Mouse (Mus musculus) ES-E14 (cell line): ENCODE results near the gene Zfp30. TPM values are rescaled to one million over a fixed set of nuclear protein-coding genes. Genes with fewer than 3 reads are reported as not detected.

Source experiments
- DNase-seq: peaks from one replicate; pipeline ENCODE4 v3.0.0-alpha.2; 2013; ENCODE audit warnings: low read depth, low spot score
- H3K27ac ChIP-seq: 2 replicates; pipeline ENCODE4 v1.5.1; 2012; ENCODE audit warnings: low read depth, mild to moderate bottlenecking, low read length, moderate library complexity, mixed read lengths; ENCODE audit not compliant: poor library complexity, insufficient read depth, severe bottlenecking
- H3K36me3 ChIP-seq: 2 replicates; pipeline ENCODE4 v1.6.1; 2012; ENCODE audit warnings: mild to moderate bottlenecking, low read length, moderate library complexity, mixed read lengths; ENCODE audit not compliant: control insufficient read depth, poor library complexity, insufficient read depth, severe bottlenecking
- H3K4me1 ChIP-seq, 2 experiments: fragments of 150-350 bp in 1 of 2; sonication (generic) in 1 of 2; 2 replicates each; pipeline ENCODE4 v1.6.1; 2012; ENCODE audit warnings: low read length in 2 of 2, mild to moderate bottlenecking in 1 of 2, mixed read lengths in 1 of 2; ENCODE audit not compliant: control insufficient read depth in 2 of 2, insufficient read depth in 2 of 2, poor library complexity in 1 of 2
- H3K4me3 ChIP-seq, 2 experiments: fragments of 150-350 bp in 1 of 2; sonication (generic) in 1 of 2; 2 replicates each; pipeline ENCODE4 v1.5.1; 2012; ENCODE audit warnings: low read length in 2 of 2, low read depth in 1 of 2, mild to moderate bottlenecking in 1 of 2, mixed read lengths in 1 of 2; ENCODE audit not compliant: insufficient read depth in 1 of 2, poor library complexity in 1 of 2, severe bottlenecking in 1 of 2
- H3K9ac ChIP-seq: 2 replicates; pipeline ENCODE4 v1.6.1; 2012; ENCODE audit warnings: low read depth, mild to moderate bottlenecking, low read length, mixed read lengths; ENCODE audit not compliant: poor library complexity, insufficient read depth, severe bottlenecking
- H3K9me3 ChIP-seq: fragments of 150-350 bp; sonication (generic); 2 replicates; pipeline ENCODE4 v1.6.1; 2012; ENCODE audit warnings: low read depth, mild to moderate bottlenecking, low read length; ENCODE audit not compliant: control insufficient read depth, insufficient read depth
- CHD2 ChIP-seq: IDR thresholded peaks from 2 replicates; pipeline ENCODE4 v1.6.1; 2014; ENCODE audit warnings: mild to moderate bottlenecking, low read depth, low read length, inconsistent platforms
- HCFC1 ChIP-seq: IDR thresholded peaks from 2 replicates; pipeline ENCODE4 v1.6.1; 2012; ENCODE audit warnings: low read length, inconsistent platforms, borderline replicate concordance; ENCODE audit not compliant: insufficient read depth
- MAFK ChIP-seq: IDR thresholded peaks from 2 replicates; pipeline ENCODE4 v1.6.1; 2014; ENCODE audit warnings: mild to moderate bottlenecking, low read depth, low read length, inconsistent platforms; ENCODE audit not compliant: insufficient read depth
- ZC3H11A ChIP-seq: IDR thresholded peaks from 2 replicates; pipeline ENCODE4 v1.6.1; 2012; ENCODE audit warnings: low read depth, mild to moderate bottlenecking, inconsistent platforms, low read length, borderline replicate concordance
- ZNF384 ChIP-seq: IDR thresholded peaks from 2 replicates; pipeline ENCODE4 v1.6.1; 2012; ENCODE audit warnings: low read depth, low read length, inconsistent platforms
- in situ Hi-C, 2 experiments: fragments of 600-800 bp; cut with MboI; formaldehyde crosslinking; loops; one replicate each; pipeline ENCODE4 v1.15.1; 2025; ENCODE audit warnings: low sequenced_read_pairs in 2 of 2, inconsistent platforms in 1 of 2; ENCODE audit not compliant: unreplicated experiment in 2 of 2
- total RNA-seq: library from RNA; depleted of rRNA; stranded (reverse); fragments of 300-350 nt; gene quantifications from 2 replicates; pipeline ENCODE4 v1.2.3, GENCODE M21; 2012

The Zfp30 gene
- total RNA-seq, 1 experiment, result 1.3 TPM

GRCm38 (mm10) chr7:29792906-29793305 is 9.1 kb downstream of the Zfp30 start:
- in situ Hi-C loops, result no loop called here
- DNase-seq, result no peak
- Histone ChIP-seq H3K27ac (no peak overlapping the region), H3K36me3 (peaks cover 3% of the 10 kb centered on the region; the same call in 1 of the 2 replicates), H3K9me3 (no peaks in the 10 kb centered on the region), H3K4me3 (peak overlapping the region; percentile 38 to 46), H3K4me1 (peaks cover 0 to 2% of the 10 kb centered on the region in 2 experiments; a peak in 1 of 4 replicates), H3K9ac (peak overlapping the region; percentile 41)
- TF ChIP-seq HCFC1 (no peak), MAFK (no peak), ZNF384 (no peak), ZC3H11A (no peak), CHD2 (no peak)

- Histone ChIP-seq H3K9me3 (no peaks in the 10 kb centered on the region), H3K4me3 (no peak overlapping the region), H3K36me3 (no peaks in the 10 kb centered on the region), H3K9ac (no peak overlapping the region), H3K4me1 (no peaks in the 10 kb centered on the region), H3K27ac (no peak overlapping the region)
- in situ Hi-C loops, result no loop called here
- TF ChIP-seq CHD2 (no peak), MAFK (no peak), ZC3H11A (no peak), ZNF384 (no peak), HCFC1 (no peak)
- no peak for DNase-seq
These were observed 23.2 kb downstream of the Zfp30 start for GRCm38 (mm10) chr7:29807046-29807445.

- no peak for DNase-seq
- H3K36me3 ChIP-seq, result no peaks in the 10 kb centered on the region
- H3K9me3 ChIP-seq, result no peaks in the 10 kb centered on the region
- in situ Hi-C loops, result no loop called here
- H3K4me1 ChIP-seq, result 0 out of 4 replicates have a peak, but pooled peaks cover 0 to 2% of the 10 kb centered on the region in 2 experiments
- no peak overlapping the region for H3K9ac ChIP-seq
- H3K27ac ChIP-seq, result no peak overlapping the region
- H3K4me3 ChIP-seq, result no peak overlapping the region
- TF ChIP-seq ZC3H11A (no peak), MAFK (no peak), HCFC1 (no peak), ZNF384 (no peak), CHD2 (no peak)
These were observed 28.4 kb downstream of the Zfp30 start for GRCm38 (mm10) chr7:29812244-29812643.

GRCm38 (mm10) chr7:29814381-29814780 is 30.6 kb downstream of the Zfp30 start:
- H3K9me3 ChIP-seq, result no peaks in the 10 kb centered on the region
- no peaks in the 10 kb centered on the region for H3K36me3 ChIP-seq
- no peak for DNase-seq
- in situ Hi-C loops, result no loop called here
- H3K4me3 ChIP-seq, result no peak overlapping the region
- TF ChIP-seq ZC3H11A, result no peak
- no peak for TF ChIP-seq ZNF384
- TF ChIP-seq MAFK, result no peak
- TF ChIP-seq CHD2, result no peak
- no peak for TF ChIP-seq HCFC1
- H3K4me1 ChIP-seq, result 0 out of 4 replicates have a peak, but pooled peaks cover 0 to 2% of the 10 kb centered on the region in 2 experiments
- H3K27ac ChIP-seq, result no peak overlapping the region
- H3K9ac ChIP-seq, result no peak overlapping the region
